Mouse (Mus musculus): ENCODE data around the gene Pdk2. TPM values are rescaled to one million over a fixed set of nuclear protein-coding genes. Genes with fewer than 3 reads are reported as not detected.

The Pdk2 gene
- polyA plus RNA-seq, 1 experiment from 2014 or later = 15.2 TPM

DNA sequence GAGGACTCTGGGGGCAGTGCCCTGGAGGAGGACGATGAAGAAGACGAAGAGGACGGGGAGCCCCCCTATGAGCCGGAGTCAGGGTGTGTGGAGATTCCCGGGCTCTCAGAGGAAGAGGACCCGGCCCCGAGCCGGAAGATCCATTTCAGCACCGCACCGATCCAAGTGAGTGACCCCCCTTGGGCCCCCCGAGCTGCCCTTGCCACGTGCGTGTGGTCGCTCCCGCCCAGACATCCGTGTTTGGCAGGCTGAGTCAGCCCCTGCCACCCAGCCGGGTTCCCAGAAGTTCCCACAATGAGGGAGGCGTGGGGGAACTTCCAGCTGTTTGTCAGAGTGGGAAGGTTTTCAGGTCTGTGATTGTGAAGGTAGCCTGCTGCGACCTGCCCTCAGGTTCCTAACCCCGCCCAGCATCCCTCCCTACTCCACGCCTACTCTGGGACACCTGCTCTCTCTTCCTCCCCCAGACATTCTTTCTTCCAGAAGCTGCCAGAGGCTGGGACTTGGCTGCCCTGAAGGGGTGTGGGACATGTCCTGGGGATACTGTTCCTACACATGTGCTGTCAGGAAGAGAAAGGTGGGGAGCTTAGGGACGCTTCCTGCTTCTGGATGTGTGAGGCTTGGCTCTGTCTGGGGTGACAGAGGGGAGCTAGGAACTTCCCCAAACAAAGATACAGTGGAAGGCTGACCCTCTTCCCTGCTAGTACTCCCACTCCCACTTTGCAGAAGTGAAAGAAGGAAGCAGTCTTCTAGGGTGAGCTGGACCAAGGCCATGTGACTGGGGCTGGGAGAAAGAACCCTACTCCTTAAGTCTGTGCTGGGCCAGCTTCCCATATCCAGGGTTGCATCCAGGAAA, 48.2 kb downstream of the Pdk2 start:
- Histone ChIP-seq H3K27ac (peak overlapping the region; percentile 98), H3K4me3 (peak overlapping the region; percentile 96), H3K36me3 (peaks cover 38% of the 10 kb centered on the region), H3K27me3 (ENCODE audit: insufficient read depth, poor library complexity, severe bottlenecking) (no peaks in the 10 kb centered on the region), H3K9me3 (no peaks in the 10 kb centered on the region), H3K4me1 (replicated peaks) (peaks cover 90% of the 10 kb centered on the region)
- peak; percentile 35 for DNase-seq (ENCODE audit: low spot score)
- 2% methylated on average over 22 of the region's 22 CpGs for WGBS

- under 1% methylated on average over 20 of the region's 20 CpGs for WGBS
- peak overlapping the region; percentile 96 for H3K4me3 ChIP-seq
- H3K9me3 ChIP-seq = no peaks in the 10 kb centered on the region
- peaks cover 33% of the 10 kb centered on the region for H3K36me3 ChIP-seq
- no peaks in the 10 kb centered on the region for H3K27me3 ChIP-seq (ENCODE audit: insufficient read depth, poor library complexity, severe bottlenecking)
- H3K4me1 ChIP-seq (replicated peaks) = peaks cover 90% of the 10 kb centered on the region
- no peak for DNase-seq (ENCODE audit: low spot score)
- H3K27ac ChIP-seq = peak overlapping the region; percentile 98
Observed at GRCm38 (mm10) chr11:94992480-94992753, 48.7 kb downstream of the Pdk2 start.

- Histone ChIP-seq H3K4me1 (replicated peaks) (peaks cover 94% of the 10 kb centered on the region), H3K36me3 (peaks cover 27% of the 10 kb centered on the region), H3K27ac (peak overlapping the region; percentile 98), H3K27me3 (ENCODE audit: insufficient read depth, poor library complexity, severe bottlenecking) (no peaks in the 10 kb centered on the region), H3K4me3 (peak overlapping the region; percentile 96), H3K9me3 (no peaks in the 10 kb centered on the region)
- under 1% methylated on average over 99 of the region's 99 CpGs for whole genome bisulfite sequencing
- DNase-seq (ENCODE audit: low spot score) = peak; percentile 62
Observed at GRCm38 (mm10) chr11:94991641-94992479, 49.3 kb downstream of the Pdk2 start.

GRCm38 (mm10) chr11:94990749-94991577, 50.2 kb downstream of the Pdk2 start, which contains the start of gene Ppp1r9b:
TSS of gene Ppp1r9b (plus strand) at chr11:94991035.
- Histone ChIP-seq H3K27me3 (ENCODE audit: insufficient read depth, poor library complexity, severe bottlenecking) (no peaks in the 10 kb centered on the region), H3K27ac (peak within 1 kb of the TSS; percentile 98), H3K9me3 (no peaks in the 10 kb centered on the region), H3K4me1 (replicated peaks) (peaks cover 93% of the 10 kb centered on the region), H3K36me3 (peaks cover 18% of the 10 kb centered on the region), H3K4me3 (peak within 1 kb of the TSS; percentile 96)
- DNase-seq (ENCODE audit: low spot score) = peak; percentile 95
- under 1% methylated on average over 68 of the region's 69 CpGs for WGBS

GRCm38 (mm10) chr11:94990102-94990748, 50.9 kb downstream of the Pdk2 start:
- peak overlapping the region; percentile 98 for H3K27ac ChIP-seq
- H3K36me3 ChIP-seq = peaks cover 13% of the 10 kb centered on the region
- no peaks in the 10 kb centered on the region for H3K27me3 ChIP-seq (ENCODE audit: insufficient read depth, poor library complexity, severe bottlenecking)
- H3K4me3 ChIP-seq = peak overlapping the region; percentile 96
- peaks cover 89% of the 10 kb centered on the region for H3K4me1 ChIP-seq (replicated peaks)
- H3K9me3 ChIP-seq = no peaks in the 10 kb centered on the region
- WGBS = 47% methylated on average over 6 of the region's 6 CpGs
- no peak for DNase-seq (ENCODE audit: low spot score)

- under 1% methylated on average over 12 of the region's 12 CpGs for WGBS
- H3K27me3 ChIP-seq (ENCODE audit: insufficient read depth, poor library complexity, severe bottlenecking) = no peaks in the 10 kb centered on the region
- H3K36me3 ChIP-seq = peaks cover 6% of the 10 kb centered on the region
- peaks cover 85% of the 10 kb centered on the region for H3K4me1 ChIP-seq (replicated peaks)
- H3K27ac ChIP-seq = peak overlapping the region; percentile 98
- no peaks in the 10 kb centered on the region for H3K9me3 ChIP-seq
- peak; percentile 91 for DNase-seq (ENCODE audit: low spot score)
- H3K4me3 ChIP-seq = peak overlapping the region; percentile 96
Observed at GRCm38 (mm10) chr11:94989562-94990017, 51.6 kb downstream of the Pdk2 start.

- H3K4me3 ChIP-seq = peak overlapping the region; percentile 96
- peaks cover 79% of the 10 kb centered on the region for H3K4me1 ChIP-seq (replicated peaks)
- peaks cover 3% of the 10 kb centered on the region; the same call in 1 of the 2 replicates for H3K36me3 ChIP-seq
- H3K27ac ChIP-seq = peak overlapping the region; percentile 98
- 21% methylated on average over 10 of the region's 10 CpGs for WGBS
- DNase-seq (ENCODE audit: low spot score) = peak; percentile 22
- H3K27me3 ChIP-seq (ENCODE audit: insufficient read depth, poor library complexity, severe bottlenecking) = no peaks in the 10 kb centered on the region
- H3K9me3 ChIP-seq = no peaks in the 10 kb centered on the region
Observed at GRCm38 (mm10) chr11:94988780-94989561, 52.2 kb downstream of the Pdk2 start.

- 83% methylated on average over 8 of the region's 8 CpGs for WGBS
- Histone ChIP-seq H3K4me1 (replicated peaks) (peaks cover 67% of the 10 kb centered on the region), H3K27me3 (ENCODE audit: insufficient read depth, poor library complexity, severe bottlenecking) (no peaks in the 10 kb centered on the region), H3K36me3 (no peaks in the 10 kb centered on the region), H3K4me3 (no peak overlapping the region), H3K9me3 (no peaks in the 10 kb centered on the region), H3K27ac (peak overlapping the region; percentile 75; the same call in 1 of the 2 replicates)
- DNase-seq (ENCODE audit: low spot score) = no peak
Observed at GRCm38 (mm10) chr11:94987851-94988250, 53.3 kb downstream of the Pdk2 start.

DNA sequence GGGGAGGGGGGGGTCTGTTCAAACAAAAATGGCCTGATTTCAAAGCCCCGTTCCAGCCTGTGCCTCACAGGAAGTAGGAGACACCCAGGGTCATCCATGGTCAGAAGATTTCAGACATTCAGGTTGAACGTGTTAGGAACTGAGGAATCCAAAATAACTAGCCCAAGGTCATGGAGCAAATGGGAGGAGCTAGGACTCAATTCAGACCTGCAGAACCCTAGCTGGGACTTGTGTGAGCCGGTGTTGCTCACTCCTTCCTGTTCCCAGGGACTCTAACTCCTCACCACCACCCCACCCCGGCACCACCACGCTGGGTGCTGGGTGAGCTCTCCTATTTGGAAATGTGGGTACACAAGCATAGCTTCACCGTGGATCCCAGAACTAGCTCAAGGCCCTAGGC, 53.8 kb downstream of the Pdk2 start:
- no peaks in the 10 kb centered on the region for H3K36me3 ChIP-seq
- H3K27me3 ChIP-seq (ENCODE audit: insufficient read depth, poor library complexity, severe bottlenecking) = no peaks in the 10 kb centered on the region
- no peak overlapping the region for H3K4me3 ChIP-seq
- DNase-seq (ENCODE audit: low spot score) = no peak
- peak overlapping the region; percentile 75 for H3K27ac ChIP-seq
- WGBS = 52% methylated on average over 6 of the region's 6 CpGs
- H3K4me1 ChIP-seq (replicated peaks) = peaks cover 62% of the 10 kb centered on the region
- no peaks in the 10 kb centered on the region for H3K9me3 ChIP-seq

GRCm38 (mm10) chr11:94986435-94986834, 54.7 kb downstream of the Pdk2 start:
- 75% methylated on average over 2 of the region's 2 CpGs for whole genome bisulfite sequencing
- H3K4me1 ChIP-seq (replicated peaks) = peaks cover 53% of the 10 kb centered on the region
- DNase-seq (ENCODE audit: low spot score) = no peak
- 0 out of 2 replicates have a peak overlapping the region, but pooled peaks have one; percentile 75 for H3K27ac ChIP-seq
- no peak overlapping the region for H3K4me3 ChIP-seq
- no peaks in the 10 kb centered on the region for H3K36me3 ChIP-seq
- H3K9me3 ChIP-seq = no peaks in the 10 kb centered on the region
- no peaks in the 10 kb centered on the region for H3K27me3 ChIP-seq (ENCODE audit: insufficient read depth, poor library complexity, severe bottlenecking)

- H3K4me1 ChIP-seq (replicated peaks) = peaks cover 52% of the 10 kb centered on the region
- no peak overlapping the region for H3K4me3 ChIP-seq
- no peak for DNase-seq (ENCODE audit: low spot score)
- H3K9me3 ChIP-seq = no peaks in the 10 kb centered on the region
- no peaks in the 10 kb centered on the region for H3K27me3 ChIP-seq (ENCODE audit: insufficient read depth, poor library complexity, severe bottlenecking)
- H3K27ac ChIP-seq = no peak overlapping the region
- no peaks in the 10 kb centered on the region for H3K36me3 ChIP-seq
- 78% methylated on average over 5 of the region's 5 CpGs for WGBS
Observed at GRCm38 (mm10) chr11:94985822-94986221, 55.3 kb downstream of the Pdk2 start.

Data from hindbrain, embryonic 10.5 days (tissue).